Mouse (Mus musculus) cerebellum, adult 9-11 months (tissue): Measurements from ENCODE around the gene Hexim1.

Source experiments
- DNase-seq: peaks from one replicate; pipeline ENCODE4 v3.0.0; 2022

Gene Hexim1

DNA sequence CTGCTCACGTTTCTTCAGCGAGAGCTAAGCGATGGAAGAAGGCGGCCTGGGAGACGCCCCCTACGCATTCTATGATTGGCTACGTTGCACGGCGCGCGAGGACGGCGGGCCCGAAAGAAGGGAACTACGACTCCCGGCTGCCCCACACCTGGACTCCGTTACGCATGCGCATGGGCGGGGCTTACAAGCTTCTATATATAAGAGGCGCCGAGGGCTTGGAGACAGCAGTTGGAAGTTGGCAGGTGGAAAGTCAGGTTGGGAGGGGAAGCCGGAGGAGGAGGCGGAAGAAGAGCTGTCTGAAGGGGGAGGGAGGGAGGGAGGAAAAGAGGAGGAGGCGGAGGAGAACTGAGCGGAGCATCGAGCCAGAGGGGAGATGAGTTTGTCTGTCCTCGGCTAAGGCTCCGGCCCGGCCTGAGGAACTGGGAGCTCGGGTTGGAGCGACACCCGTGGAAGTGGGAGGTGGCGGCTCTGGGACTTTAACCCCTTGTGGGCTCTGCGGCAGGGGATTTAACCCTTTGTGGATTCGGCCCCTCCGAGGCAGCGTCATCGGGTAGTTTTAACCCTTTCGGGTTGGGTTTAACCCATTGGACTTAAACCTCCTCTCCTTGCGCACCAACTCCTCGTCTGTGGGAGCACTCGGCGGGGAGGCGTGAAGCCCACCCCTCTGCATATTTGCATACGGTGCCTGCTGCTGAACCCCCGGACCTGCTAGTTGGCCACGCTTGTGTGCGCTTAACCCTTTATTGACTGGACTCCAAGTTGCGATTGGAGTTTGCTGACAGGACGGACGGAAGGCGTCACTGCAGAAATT, at the start of gene Hexim1:
Gene Hexim1, plus strand, starts transcription at position 224 of the 811 bp plus-strand sequence.
- peak; percentile 100 for DNase-seq

- no peak for DNase-seq
Observed at GRCm38 (mm10) chr11:103067051-103067361, 49.0 kb upstream of the Hexim1 start.

DNA sequence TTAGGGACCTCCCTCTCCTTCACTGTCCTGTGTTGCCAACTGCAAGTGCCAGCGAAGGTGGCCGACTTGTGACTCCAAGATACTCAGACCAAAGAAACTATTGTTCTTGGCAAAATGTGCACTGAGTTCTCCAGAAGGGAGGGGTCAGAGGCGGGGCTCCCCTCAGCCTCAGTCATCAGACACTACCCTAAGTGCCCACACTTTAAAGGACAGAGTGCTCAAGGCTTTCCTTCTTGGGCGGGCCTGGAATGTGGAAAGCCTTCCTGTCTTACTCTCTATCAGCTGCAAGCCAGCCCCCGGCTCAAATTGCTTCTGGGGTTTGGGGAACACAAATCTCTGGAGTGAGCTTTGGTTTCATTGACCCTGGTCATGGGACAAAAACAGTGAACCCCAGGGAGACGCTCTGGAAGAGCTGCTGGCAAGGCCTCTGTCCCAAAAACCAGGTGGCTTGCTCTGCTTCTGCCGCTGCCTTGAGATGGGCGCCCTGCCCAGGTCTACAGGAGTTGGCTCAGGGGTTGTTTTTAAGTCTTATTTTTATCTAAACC, 48.5 kb upstream of the Hexim1 start:
- DNase-seq: peak; percentile 45

GRCm38 (mm10) chr11:103068272-103068671, 47.8 kb upstream of the Hexim1 start:
- DNase-seq: peak; percentile 2

DNA sequence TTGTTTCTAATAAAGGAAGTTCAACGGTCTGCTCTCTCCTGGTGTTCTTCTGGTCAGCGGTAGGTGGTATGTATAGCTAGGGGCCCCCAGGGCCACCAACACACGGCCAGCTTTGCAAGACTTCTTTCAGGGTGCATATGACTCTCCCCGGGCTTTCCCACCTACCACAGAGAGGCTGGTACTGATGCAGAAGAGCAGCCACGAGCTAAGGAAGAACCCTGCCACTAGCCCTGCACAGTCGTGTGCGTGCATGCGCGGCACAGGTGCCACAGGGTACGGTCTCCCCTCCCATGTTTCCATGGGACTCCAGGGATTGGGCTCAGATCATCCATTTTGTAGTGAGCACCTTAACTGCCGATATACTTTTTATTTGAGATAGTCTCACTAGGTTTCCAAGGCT, 47.1 kb upstream of the Hexim1 start:
- peak; percentile 6 for DNase-seq

GRCm38 (mm10) chr11:103069731-103070130, 46.3 kb upstream of the Hexim1 start:
- peak; percentile 3 for DNase-seq

DNA sequence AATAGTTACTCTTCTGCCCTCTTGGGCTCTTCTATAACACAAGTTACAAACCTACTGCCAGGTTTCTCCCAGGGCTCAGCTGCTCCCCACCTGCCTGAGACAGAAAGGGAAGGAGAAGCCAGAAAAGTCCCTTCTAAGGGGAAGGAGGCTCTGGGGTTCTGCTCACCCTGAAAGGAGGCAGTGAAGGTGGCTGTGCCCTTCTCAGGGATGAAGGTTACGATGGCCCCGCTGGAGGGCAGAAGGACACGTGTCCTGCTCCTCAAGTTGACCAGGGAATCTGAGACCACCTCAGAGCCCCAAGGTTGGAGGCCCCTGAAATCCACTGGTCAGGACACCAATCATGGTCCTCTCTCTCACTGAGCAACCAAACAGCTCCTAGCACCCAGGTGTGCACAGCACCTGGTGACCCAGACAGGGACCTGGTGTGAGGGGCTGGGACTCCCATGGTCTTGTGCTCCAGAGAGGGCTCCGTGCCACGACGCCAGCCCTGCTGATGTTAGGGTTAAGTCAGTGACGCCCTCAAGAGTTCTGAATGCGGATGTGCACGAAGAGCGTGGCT, 45.6 kb upstream of the Hexim1 start:
- no peak for DNase-seq

- peak; percentile 11 for DNase-seq
Observed at GRCm38 (mm10) chr11:103073671-103074070, 42.4 kb upstream of the Hexim1 start.

DNA sequence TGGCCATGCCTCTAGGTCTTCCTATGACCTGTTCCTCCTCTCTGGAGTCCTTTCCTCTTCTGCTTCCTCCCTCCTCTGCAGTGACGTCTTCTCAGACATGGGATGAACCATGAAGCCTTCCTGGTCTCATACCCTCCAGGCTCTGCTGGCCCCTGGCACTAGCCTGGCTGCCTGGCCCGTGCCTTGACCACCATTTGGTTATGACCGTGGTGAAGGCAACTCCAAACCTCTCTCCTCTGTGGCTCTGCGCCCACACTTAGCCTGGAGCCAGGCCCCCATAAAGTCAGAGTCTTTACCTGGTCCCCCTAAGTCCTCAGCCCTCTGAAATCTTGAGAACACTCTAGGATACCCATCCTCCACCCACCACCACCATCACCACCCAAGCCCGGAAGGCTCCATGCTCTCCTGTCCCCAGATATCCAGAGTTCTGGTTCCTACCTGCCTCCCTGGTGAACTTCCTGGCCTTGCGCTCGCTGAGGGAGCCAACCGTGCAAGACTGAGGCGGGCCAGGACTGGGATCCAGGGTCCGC, 41.8 kb upstream of the Hexim1 start:
- DNase-seq: no peak

GRCm38 (mm10) chr11:103074796-103075323, 41.2 kb upstream of the Hexim1 start:
- no peak for DNase-seq

DNA sequence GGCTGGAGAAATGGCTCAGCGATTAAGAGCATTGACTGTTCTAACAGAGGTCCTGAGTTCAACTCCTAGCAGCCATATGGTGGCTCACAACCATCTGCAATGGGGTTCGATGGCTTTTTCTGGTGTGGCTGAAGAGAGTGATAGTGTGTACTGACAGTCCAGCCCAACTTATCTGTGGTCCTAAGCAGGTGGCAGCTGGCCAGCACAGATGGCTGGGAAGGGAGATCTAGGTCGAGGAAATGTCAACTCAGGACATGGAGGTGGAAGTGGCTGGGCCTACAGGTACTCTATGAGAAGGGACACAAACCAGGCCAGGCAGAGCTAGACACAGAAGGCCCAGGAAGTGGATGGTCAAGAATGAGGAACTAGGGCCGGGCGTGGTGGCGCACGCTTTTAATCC, 40.0 kb upstream of the Hexim1 start:
- peak; percentile 80 for DNase-seq

- DNase-seq: no peak
Observed at GRCm38 (mm10) chr11:103076581-103076980, 39.5 kb upstream of the Hexim1 start.

DNA sequence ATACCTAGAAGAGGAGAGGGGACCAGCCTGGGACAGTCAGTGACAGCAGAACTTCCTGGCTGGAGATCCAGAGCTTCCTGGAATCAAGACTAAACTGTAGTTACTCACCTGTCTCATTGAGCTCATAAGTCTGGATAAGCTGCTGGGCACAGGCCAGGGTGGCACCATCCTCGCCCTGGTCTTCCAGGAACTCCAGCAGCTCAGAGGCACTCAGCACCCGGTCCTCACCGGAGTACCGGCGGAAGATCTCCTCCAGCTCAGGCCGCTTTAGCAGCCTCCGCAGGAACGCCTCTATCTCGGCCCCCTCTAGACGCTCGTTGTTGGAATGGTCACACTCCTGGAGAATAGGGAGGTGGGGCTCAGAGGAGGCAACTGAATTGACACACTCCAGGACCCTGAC, 37.9 kb upstream of the Hexim1 start:
- DNase-seq: no peak

DNA sequence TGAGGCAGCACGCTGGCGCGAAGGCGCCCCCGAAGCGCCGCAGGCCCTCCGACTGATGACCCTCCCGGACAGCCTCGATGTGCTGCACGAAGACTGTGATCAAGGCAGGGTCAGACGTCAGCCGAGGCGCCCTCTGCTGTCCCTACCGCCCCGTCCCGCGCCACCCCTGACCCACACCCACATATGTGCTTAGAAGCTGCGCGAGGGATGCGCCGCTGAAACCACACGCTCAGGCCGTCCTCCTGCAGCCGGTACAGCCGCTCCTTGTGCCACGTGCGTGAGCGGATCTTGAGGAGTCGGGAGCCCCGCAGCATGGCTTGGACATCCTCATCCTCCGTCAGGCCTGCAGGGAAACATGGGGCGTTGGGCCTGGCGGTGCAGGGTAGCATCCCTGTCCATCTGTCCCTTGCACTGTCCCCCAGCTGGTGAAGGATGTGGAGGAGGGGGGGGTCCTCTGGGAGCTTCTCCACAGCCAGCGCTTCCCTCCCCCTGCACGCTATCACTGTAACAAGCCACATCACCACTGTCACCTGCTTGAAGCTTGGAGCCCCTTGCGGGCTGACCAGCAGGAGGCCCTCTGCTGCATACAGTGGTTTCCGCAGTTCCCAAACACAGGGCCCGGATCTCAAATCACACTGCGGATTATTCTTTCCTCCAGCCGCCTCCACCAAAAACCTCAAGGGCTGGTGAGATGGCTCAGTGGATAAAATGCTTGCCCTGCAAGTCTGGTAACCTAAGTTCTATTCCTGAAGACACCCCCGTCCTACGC, 35.5 kb upstream of the Hexim1 start:
- no peak for DNase-seq

DNA sequence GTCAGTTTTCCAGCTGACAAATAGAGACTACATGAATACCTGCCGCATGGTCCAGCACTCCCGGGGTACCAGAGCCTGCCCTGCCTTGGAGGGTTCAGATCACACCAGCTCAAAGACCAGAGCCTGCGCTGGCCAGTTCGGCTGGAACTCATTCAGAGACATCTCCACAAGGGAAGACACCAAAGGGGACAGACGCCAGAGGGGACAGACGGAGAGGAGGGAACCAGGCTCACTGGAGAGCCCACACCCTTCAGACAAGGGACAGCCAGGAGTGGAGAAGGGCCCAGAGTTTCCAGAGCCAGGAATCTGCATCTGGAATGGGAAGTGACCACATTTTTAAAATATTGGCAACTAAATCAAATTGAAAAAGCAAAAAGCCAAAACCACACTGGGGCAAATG, 34.4 kb upstream of the Hexim1 start:
- DNase-seq: no peak

GRCm38 (mm10) chr11:103093306-103093705, 22.7 kb upstream of the Hexim1 start:
- peak; percentile 14 for DNase-seq

DNA sequence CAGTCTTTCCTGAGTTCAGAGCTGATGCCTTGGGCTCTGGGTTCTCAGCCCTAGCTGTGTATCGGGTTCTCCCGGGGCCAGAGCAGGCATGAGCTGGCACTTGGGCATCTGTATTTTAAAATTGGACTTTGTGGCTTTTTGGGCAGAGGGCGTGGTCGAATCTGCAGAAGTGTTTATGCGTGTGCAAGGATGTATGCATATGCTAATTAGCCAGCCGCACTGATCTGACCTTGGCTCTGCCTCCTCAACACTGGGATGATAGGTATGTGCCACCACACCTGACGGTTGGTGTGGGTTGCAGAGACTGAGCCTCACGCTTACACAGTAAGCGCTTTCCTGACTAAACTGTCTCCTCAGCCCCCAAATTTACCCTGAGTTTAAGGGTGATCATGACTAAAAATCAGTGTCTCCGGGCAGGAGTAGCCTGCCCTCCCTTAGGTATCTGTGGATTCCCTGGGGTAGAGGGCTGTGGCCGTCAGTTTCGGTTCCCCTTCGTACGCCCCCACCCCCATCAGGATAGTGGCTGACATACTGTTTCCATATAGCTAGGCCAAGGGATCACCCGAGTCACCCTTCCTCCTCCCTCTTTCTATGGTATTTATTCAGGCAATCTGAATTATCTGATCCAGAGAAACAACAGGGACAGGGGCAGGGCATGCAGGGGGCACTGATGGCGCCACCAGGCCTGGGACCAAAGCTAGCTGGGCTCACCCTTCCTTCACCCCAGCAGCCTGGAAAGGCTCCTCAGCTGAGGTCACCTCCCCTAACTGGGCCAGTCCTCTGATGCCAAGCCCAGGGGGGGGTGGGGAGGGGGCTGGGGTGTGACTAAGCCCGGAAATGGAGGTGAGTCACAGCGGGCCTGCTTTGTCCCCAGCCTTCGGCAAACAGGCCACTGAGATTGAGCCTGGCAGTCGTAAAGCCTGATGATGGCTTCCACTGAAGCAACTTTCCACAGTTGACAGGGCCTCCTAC, 21.9 kb upstream of the Hexim1 start:
- peak; percentile 12 for DNase-seq

GRCm38 (mm10) chr11:103095107-103095670, 20.8 kb upstream of the Hexim1 start:
- peak; percentile 26 for DNase-seq

DNA sequence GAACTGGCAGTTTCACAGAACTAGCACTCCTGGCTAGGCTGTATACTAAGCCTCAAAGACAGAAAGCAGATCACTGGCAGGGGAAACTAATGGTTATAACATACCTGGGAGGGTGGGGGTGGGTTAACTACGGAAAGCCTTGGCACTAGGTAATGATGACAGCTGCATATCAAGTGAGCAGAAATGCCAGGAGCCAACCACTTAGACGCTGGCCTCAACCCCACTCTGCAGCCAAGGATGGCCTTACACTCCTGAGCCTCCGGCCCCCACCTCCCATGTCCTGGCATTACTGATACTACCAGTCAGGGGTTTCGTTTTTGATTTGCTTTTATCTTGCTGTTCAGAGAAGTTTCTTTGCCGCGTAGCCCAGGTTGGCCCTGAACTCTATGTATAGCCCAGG, 20.2 kb upstream of the Hexim1 start:
- peak; percentile 13 for DNase-seq

DNA sequence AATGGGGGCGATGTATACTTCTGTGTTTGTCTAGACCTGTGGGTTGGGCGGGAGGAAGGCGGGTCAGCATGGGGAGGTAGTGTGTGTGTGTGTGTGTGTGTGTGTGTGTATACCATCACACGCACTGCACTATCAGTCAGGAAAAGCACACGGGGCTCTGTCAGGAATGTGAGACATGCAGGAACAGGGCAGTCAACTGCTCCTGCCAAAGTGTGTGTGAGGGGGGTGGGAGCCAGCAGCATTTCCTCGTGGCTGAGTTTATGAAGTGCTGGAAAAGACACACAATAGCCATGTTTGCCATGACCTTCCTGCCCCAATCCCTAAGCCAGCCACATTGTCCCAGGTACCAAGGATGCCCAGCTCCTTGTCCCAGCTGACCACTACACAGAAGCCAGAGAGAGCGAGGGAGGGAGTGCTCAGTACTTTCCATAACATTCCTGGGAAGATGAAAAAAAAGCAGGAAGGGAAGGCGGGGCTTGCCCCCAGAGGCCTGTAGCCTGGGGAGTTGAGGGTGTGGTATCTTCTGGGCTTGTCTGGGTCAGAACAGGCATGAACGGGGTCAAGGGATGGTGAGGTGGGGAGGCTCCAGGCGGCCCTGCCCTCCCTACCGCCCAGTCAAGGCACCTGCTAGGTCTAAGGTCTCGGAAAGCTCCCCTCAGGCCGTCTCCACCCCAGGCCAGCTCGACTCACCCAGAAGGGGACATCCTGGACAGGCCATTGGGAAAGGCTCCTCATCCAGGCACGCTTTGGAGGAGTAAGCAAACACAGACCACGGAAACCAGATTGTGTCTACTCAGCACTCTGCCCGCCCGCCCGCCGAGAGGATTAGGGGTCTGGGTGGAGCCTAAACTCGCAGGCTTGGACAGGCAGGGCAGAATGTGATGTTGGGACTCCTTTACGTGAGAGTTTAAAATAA, 18.8 kb upstream of the Hexim1 start:
- DNase-seq: peak; percentile 27
